Mouse (Mus musculus) ES-Bruce4 (cell line): ENCODE measurements at regions not wholly inside any gene's neighbourhood (a gene's known extent, or its start where the extent isn't known, plus 50 kb on each side); places are given as distances from the start of the nearest gene placed in this dataset.

Experiments
- H3K27ac ChIP-seq: 2 replicates; pipeline ENCODE4 v1.5.1; 2012; ENCODE audit warnings: low read length, inconsistent platforms; ENCODE audit not compliant: insufficient read depth
- H3K27me3 ChIP-seq: 2 replicates; pipeline ENCODE4 v1.6.1; 2012; ENCODE audit warnings: mild to moderate bottlenecking, low read length, inconsistent platforms; ENCODE audit not compliant: control insufficient read depth, poor library complexity, insufficient read depth, severe bottlenecking
- H3K36me3 ChIP-seq: 2 replicates; pipeline ENCODE4 v1.6.1; 2012; ENCODE audit warnings: inconsistent platforms, mild to moderate bottlenecking, low read length, moderate library complexity; ENCODE audit not compliant: control insufficient read depth, poor library complexity, insufficient read depth, severe bottlenecking
- H3K4me1 ChIP-seq: one replicate; pipeline ENCODE4 v1.8.1; 2011; ENCODE audit warnings: low read length; ENCODE audit not compliant: control insufficient read depth, insufficient read depth
- H3K4me3 ChIP-seq: 2 replicates; pipeline ENCODE4 v1.5.1; 2011; ENCODE audit warnings: low read depth, mild to moderate bottlenecking, low read length
- H3K9ac ChIP-seq: 2 replicates; pipeline ENCODE4 v1.6.1; 2012; ENCODE audit warnings: low read depth, mild to moderate bottlenecking, inconsistent platforms; ENCODE audit not compliant: poor library complexity, severe bottlenecking
- H3K9me3 ChIP-seq: replicated peaks from 2 replicates; pipeline ENCODE4 v1.6.1; 2012; ENCODE audit warnings: mild to moderate bottlenecking, low read length, inconsistent platforms; ENCODE audit not compliant: control insufficient read depth, poor library complexity, insufficient read depth, severe bottlenecking
- CTCF ChIP-seq: IDR thresholded peaks from one replicate; pipeline ENCODE4 v1.8.1; 2011; ENCODE audit warnings: low read depth, low read length
- EP300 ChIP-seq: IDR thresholded peaks from 2 replicates; pipeline ENCODE4 v1.6.1; 2011; ENCODE audit warnings: low read depth, low read length; ENCODE audit not compliant: insufficient read depth
- POLR2A ChIP-seq: IDR thresholded peaks from one replicate; pipeline ENCODE4 v1.8.1; 2011; ENCODE audit warnings: low read length; ENCODE audit not compliant: insufficient read depth

- no peak overlapping the region for H3K27ac ChIP-seq
- H3K9ac ChIP-seq = no peak overlapping the region
- no peak overlapping the region for H3K4me3 ChIP-seq
- H3K9me3 ChIP-seq = no peaks in the 10 kb centered on the region
- TF ChIP-seq POLR2A (no peak), CTCF (no peak), EP300 (no peak)
- no peaks in the 10 kb centered on the region for H3K27me3 ChIP-seq
- no peaks in the 10 kb centered on the region for H3K4me1 ChIP-seq
- no peaks in the 10 kb centered on the region for H3K36me3 ChIP-seq
Measured at GRCm38 (mm10) chr13:35226944-35227343, 200.0 kb upstream of the Eci2 start.

GRCm38 (mm10) chr13:35229601-35230000, 202.7 kb upstream of the Eci2 start:
- TF ChIP-seq POLR2A (no peak), CTCF (no peak), EP300 (no peak)
- H3K27me3 ChIP-seq = no peaks in the 10 kb centered on the region

GRCm38 (mm10) chr13:35233636-35234035, 206.7 kb upstream of the Eci2 start:
- H3K4me3 ChIP-seq = no peak overlapping the region

More at GRCm38 (mm10) chr13:35229601-35230000, 202.7 kb upstream of the Eci2 start:
- H3K9me3 ChIP-seq = no peaks in the 10 kb centered on the region
- no peaks in the 10 kb centered on the region for H3K36me3 ChIP-seq
- H3K4me1 ChIP-seq = no peaks in the 10 kb centered on the region
- H3K4me3 ChIP-seq = no peak overlapping the region
- H3K27ac ChIP-seq = no peak overlapping the region
- H3K9ac ChIP-seq = no peak overlapping the region

GRCm38 (mm10) chr13:35241443-35241842, 214.5 kb upstream of the Eci2 start:
- Histone ChIP-seq H3K36me3 (no peaks in the 10 kb centered on the region), H3K9ac (no peak overlapping the region), H3K4me3 (no peak overlapping the region), H3K9me3 (no peaks in the 10 kb centered on the region), H3K27ac (no peak overlapping the region), H3K4me1 (no peaks in the 10 kb centered on the region), H3K27me3 (no peaks in the 10 kb centered on the region; the same call in 1 of the 2 replicates)
- TF ChIP-seq CTCF = no peak
- no peak for TF ChIP-seq EP300
- TF ChIP-seq POLR2A = no peak

More at GRCm38 (mm10) chr13:35233636-35234035, 206.7 kb upstream of the Eci2 start:
- Histone ChIP-seq H3K27ac (no peak overlapping the region), H3K9ac (no peak overlapping the region), H3K36me3 (no peaks in the 10 kb centered on the region), H3K4me1 (no peaks in the 10 kb centered on the region), H3K27me3 (no peaks in the 10 kb centered on the region; the same call in 1 of the 2 replicates), H3K9me3 (no peaks in the 10 kb centered on the region)
- TF ChIP-seq CTCF = no peak
- TF ChIP-seq EP300 = no peak
- TF ChIP-seq POLR2A = no peak

- H3K9me3 ChIP-seq = no peaks in the 10 kb centered on the region
- no peaks in the 10 kb centered on the region for H3K4me1 ChIP-seq
- no peak overlapping the region for H3K4me3 ChIP-seq
- no peak overlapping the region for H3K9ac ChIP-seq
- TF ChIP-seq POLR2A (no peak), EP300 (no peak), CTCF (no peak)
- H3K27me3 ChIP-seq = no peaks in the 10 kb centered on the region
- H3K27ac ChIP-seq = no peak overlapping the region
- H3K36me3 ChIP-seq = no peaks in the 10 kb centered on the region
Measured at GRCm38 (mm10) chr13:35243946-35244345, 217.1 kb upstream of the Eci2 start.

- Histone ChIP-seq H3K4me1 (no peaks in the 10 kb centered on the region), H3K27me3 (no peaks in the 10 kb centered on the region), H3K27ac (no peak overlapping the region), H3K36me3 (no peaks in the 10 kb centered on the region), H3K4me3 (no peak overlapping the region), H3K9me3 (no peaks in the 10 kb centered on the region), H3K9ac (no peak overlapping the region)
- TF ChIP-seq POLR2A = no peak
- no peak for TF ChIP-seq CTCF
- TF ChIP-seq EP300 = no peak
Measured at GRCm38 (mm10) chr13:35257386-35257785, 230.5 kb upstream of the Eci2 start.
